Mouse (Mus musculus) lung, embryonic 15.5 days (tissue): Measurements from ENCODE around the gene Ago3. TPM values are rescaled to one million over a fixed set of nuclear protein-coding genes. Genes with fewer than 3 reads are reported as not detected.
A peak's percentile ranks its signal among the peaks of the same experiment; 100 is the strongest.

Experiments
- ATAC-seq: fragments of 200-750 bp; cut with Nextera tagmentation; 2 replicates; pipeline ENCODE4 v1.8.0; 2017; ENCODE audit warnings: moderate number of reproducible peaks, borderline replicate concordance; ENCODE audit not compliant: low FRiP score, low TSS enrichment; ENCODE audit errors: extremely low read depth
- H3K27ac ChIP-seq: fragments of 300-500 bp; sonication (generic); 2 replicates; pipeline ENCODE4 v1.5.1; 2015; ENCODE audit warnings: moderate library complexity, mild to moderate bottlenecking, inconsistent platforms
- H3K27me3 ChIP-seq: fragments of 300-500 bp; sonication (generic); 2 replicates; pipeline ENCODE4 v1.6.1; 2015; ENCODE audit warnings: inconsistent platforms
- H3K36me3 ChIP-seq: fragments of 300-500 bp; sonication (generic); 2 replicates; pipeline ENCODE4 v1.6.1; 2015; ENCODE audit warnings: inconsistent platforms
- H3K4me1 ChIP-seq: fragments of 300-500 bp; sonication (generic); 2 replicates; pipeline ENCODE4 v1.6.1; 2015; ENCODE audit warnings: inconsistent platforms
- H3K4me2 ChIP-seq: fragments of 300-500 bp; sonication (generic); 2 replicates; pipeline ENCODE4 v1.6.1; 2015; ENCODE audit warnings: inconsistent platforms, mild to moderate bottlenecking, moderate library complexity
- H3K4me3 ChIP-seq: fragments of 300-500 bp; sonication (generic); 2 replicates; pipeline ENCODE4 v1.5.1; 2015; ENCODE audit warnings: mild to moderate bottlenecking, inconsistent platforms
- H3K9ac ChIP-seq: fragments of 300-500 bp; sonication (generic); 2 replicates; pipeline ENCODE4 v1.6.1; 2015; ENCODE audit warnings: inconsistent platforms
- H3K9me3 ChIP-seq: fragments of 300-500 bp; sonication (generic); 2 replicates; pipeline ENCODE4 v1.6.1; 2016; ENCODE audit warnings: inconsistent platforms
- WGBS: fragments of 180-500 bp; shearing (Covaris S2); methylation state at CpG from one replicate; pipeline ENCODE4 v1.1.7; 2015; 5-methylcytosine and 5-hydroxymethylcytosine counted together
- polyA plus RNA-seq: library from polyadenylated mRNA; unstranded; fragments of >200 nt; fragmentation: Nextera tagmentation; extraction: Ambion mirVana; gene quantifications from 2 replicates; pipeline ENCODE4 v1.2.1, GENCODE M21; 2015

Gene Ago3
- 12.3 and 16.2 TPM in 2 replicates for polyA plus RNA-seq

DNA sequence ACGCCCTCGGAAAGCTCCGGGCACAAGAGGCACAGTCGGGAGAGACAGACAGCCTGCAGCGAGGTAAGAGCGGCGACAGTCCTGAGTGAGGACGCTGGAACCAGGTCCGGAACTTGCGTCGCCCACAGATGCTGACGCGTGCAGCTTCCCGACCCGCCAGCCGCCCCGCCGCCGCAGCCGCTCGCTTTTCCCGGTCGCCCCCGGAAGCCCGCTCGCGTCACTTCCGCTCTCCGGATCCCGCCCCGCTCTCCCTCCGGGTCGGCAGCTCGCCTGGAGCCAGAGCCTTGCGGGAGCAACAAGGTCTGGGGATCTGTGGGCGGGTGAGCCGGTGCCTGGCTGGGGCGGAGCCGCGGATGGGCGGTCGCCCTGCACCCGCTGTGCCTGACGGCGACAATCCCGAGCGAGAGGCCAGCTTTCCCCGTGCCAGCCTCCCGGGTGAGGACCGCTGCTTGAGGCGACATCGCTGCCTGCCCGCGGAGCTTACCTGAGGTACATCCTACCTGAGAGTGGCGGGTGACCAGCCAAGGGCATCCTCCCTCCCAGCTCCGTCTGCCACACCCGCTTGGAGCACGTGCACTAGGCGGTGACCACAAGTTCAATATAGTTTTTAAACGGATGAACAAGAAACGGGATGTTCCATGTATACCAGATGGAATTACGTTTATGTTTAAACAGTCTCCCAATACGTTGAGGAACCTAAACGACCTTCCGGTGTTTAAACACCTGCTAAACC lies at the start of gene Ago3:
TSS of gene Ago3 (minus strand) at position 210 of the 733 bp plus-strand sequence.
- under 1% methylated on average over 62 of the region's 65 CpGs for WGBS
- H3K36me3 ChIP-seq, result no peaks in the 10 kb centered on the region
- H3K4me1 ChIP-seq, result peaks cover 9% of the 10 kb centered on the region
- H3K27ac ChIP-seq, result peak within 1 kb of the TSS; percentile 91
- ATAC-seq, result peak; percentile 97
- H3K9me3 ChIP-seq, result no peaks in the 10 kb centered on the region
- H3K4me3 ChIP-seq, result peak within 1 kb of the TSS; percentile 69
- peak within 1 kb of the TSS; percentile 79 for H3K9ac ChIP-seq
- H3K4me2 ChIP-seq, result peak within 1 kb of the TSS; percentile 90
- no peaks in the 10 kb centered on the region for H3K27me3 ChIP-seq

DNA sequence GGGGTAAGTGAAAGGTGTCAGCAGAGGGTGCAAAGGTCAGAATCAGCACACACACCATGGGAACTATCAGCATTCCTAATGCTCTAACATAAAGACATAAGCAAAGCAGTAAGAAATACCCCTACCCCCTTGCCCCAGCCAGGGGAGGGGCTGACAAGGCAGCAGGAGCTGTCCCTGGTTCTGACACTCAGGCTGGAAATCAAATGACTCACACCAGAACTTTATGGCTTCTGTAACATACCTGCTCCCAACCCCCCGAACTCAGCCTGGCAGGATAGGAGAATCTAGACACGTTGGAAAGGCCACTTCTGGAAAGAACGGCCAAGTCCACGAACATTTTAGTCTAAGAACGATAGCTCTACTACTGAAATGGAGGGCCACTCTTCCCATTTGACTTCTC lies 43.7 kb upstream of the Ago3 start:
- no peak overlapping the region for H3K4me3 ChIP-seq
- no peaks in the 10 kb centered on the region for H3K27me3 ChIP-seq
- H3K36me3 ChIP-seq, result no peaks in the 10 kb centered on the region
- H3K9me3 ChIP-seq, result no peaks in the 10 kb centered on the region
- H3K4me2 ChIP-seq, result no peak overlapping the region
- H3K9ac ChIP-seq, result no peak overlapping the region
- no peak overlapping the region for H3K27ac ChIP-seq
- H3K4me1 ChIP-seq, result peaks cover 7% of the 10 kb centered on the region
- 47% methylated on average over 5 of the region's 5 CpGs for WGBS
- ATAC-seq, result no peak

DNA sequence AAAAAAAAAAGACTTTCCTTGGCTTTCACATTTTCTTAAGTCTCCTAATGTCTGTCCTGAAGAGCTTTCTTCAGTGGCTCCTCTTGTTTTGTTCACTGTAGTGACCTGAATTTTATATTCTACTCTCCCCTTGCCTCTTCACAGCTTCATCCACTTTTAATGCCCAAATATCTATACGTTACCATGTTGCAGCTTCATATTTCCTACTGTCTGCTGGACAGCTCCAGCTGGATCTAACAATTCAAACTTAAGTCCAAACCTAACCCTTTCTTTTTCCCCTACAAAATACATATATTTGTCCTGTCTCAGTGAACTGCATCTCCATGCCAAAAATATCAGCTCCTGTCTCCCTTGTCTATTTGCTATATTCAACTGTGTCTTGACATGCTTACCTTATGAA lies 40.0 kb upstream of the Ago3 start:
- 42% methylated on average over 1 of the region's 1 CpGs for WGBS
- Histone ChIP-seq H3K36me3 (no peaks in the 10 kb centered on the region), H3K27me3 (no peaks in the 10 kb centered on the region), H3K27ac (no peak overlapping the region), H3K4me3 (no peak overlapping the region), H3K4me2 (no peak overlapping the region), H3K9me3 (no peaks in the 10 kb centered on the region), H3K9ac (no peak overlapping the region), H3K4me1 (peaks cover 40% of the 10 kb centered on the region)
- no peak for ATAC-seq

DNA sequence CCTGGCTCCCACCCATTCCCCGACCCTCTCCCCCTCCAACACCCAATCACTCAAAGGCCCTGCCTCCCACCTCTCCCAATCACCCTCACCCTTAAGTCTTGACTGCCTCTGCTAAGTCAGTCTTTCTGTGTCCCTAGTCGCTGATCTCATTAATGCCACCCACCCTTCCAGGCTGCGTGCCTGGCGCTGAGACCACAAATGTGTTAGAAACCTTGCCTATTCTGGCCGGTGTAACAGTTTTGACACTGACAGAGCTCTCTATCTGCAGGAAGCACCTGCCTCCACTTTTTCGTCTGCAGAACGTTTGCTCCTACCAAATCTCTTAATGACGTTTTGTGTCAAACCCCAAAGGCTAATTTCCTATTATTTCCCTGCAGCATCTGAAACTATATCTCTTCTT lies 39.6 kb upstream of the Ago3 start:
- 5% methylated on average over 8 of the region's 8 CpGs for WGBS
- peak overlapping the region; percentile 64 for H3K4me2 ChIP-seq
- no peak for ATAC-seq

DNA sequence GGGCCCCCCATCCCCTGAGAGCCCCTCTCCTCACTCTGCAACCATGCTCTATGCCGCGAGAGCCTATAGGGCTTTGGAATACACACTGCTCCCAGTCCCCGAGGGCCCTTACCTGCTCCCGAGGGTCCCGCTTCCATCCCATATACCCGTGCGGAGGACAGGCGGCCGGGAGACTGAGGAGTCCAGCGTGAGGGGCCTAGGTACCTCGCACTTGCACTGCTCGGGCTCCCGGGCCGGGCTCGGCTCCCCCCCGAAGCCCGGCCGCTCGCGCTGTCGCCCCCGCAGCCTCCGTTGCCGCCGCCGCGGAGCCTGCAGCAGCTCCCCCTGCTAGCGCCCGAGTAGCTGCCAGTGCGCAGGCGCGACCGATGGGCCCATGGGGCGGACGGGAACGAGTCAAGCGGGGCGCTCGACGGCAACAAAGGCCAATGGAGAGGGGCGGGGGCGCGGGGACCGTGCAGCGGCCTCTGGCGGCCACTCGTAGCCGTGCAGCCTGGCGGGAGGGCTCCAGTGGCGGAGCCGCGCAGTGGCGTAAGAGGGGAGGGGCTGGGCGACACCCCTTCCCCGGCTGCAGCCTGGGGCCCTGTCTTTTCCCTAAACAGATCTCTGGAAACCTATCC lies 39.0 kb upstream of the Ago3 start, which contains the start of gene Ago1:
TSS of gene Ago1 (minus strand) at position 299 of the 617 bp plus-strand sequence.
- peak within 1 kb of the TSS; percentile 94 for H3K9ac ChIP-seq
- under 1% methylated on average over 40 of the region's 55 CpGs for WGBS
- peaks cover 44% of the 10 kb centered on the region for H3K4me1 ChIP-seq

More for the DNA sequence above, 39.6 kb upstream of the Ago3 start:
- H3K9me3 ChIP-seq, result no peaks in the 10 kb centered on the region
- H3K4me3 ChIP-seq, result peak overlapping the region; percentile 92
- H3K27ac ChIP-seq, result 0 out of 2 replicates have a peak overlapping the region, but pooled peaks have one; percentile 56
- H3K36me3 ChIP-seq, result no peaks in the 10 kb centered on the region
- no peaks in the 10 kb centered on the region for H3K27me3 ChIP-seq
- H3K9ac ChIP-seq, result peak overlapping the region; percentile 94; the same call in 1 of the 2 replicates
- H3K4me1 ChIP-seq, result peaks cover 44% of the 10 kb centered on the region

DNA sequence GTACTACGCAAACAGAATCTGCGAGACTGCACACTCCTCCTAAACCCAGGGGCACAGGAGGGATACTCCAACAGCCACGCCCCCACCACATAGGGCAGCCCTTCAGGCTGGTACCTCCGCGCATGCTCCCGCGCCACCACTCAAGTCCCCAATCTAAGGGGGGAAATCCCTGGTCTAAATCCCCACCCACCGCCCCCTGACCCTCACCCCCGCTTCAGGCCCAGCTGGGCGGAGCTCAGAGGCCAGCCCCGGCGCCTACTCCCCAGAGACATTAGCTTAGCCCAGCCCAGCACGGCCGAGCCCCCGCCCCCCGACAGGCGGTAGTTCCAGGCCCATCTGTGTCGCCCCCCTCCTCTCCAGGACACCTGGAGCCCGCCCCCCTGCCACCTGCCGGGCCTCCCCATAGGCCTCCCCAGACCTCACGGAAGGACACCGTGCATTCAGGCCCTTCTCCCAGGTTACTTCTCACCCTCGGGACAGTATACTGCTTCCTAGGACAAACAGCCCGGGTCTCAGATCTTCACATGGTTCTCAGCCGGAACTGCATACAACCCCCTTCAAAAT lies 38.4 kb upstream of the Ago3 start:
- Histone ChIP-seq H3K27ac (peak overlapping the region; percentile 94), H3K27me3 (no peaks in the 10 kb centered on the region), H3K4me3 (peak overlapping the region; percentile 92), H3K4me2 (peak overlapping the region; percentile 64), H3K9ac (peak overlapping the region; percentile 94), H3K4me1 (peaks cover 44% of the 10 kb centered on the region), H3K36me3 (no peaks in the 10 kb centered on the region), H3K9me3 (no peaks in the 10 kb centered on the region)
- under 1% methylated on average over 25 of the region's 25 CpGs for WGBS
- ATAC-seq, result peak; percentile 78

More for the DNA sequence above, 39.0 kb upstream of the Ago3 start, which contains the start of gene Ago1:
- H3K9me3 ChIP-seq, result no peaks in the 10 kb centered on the region
- no peaks in the 10 kb centered on the region for H3K36me3 ChIP-seq
- H3K4me3 ChIP-seq, result peak within 1 kb of the TSS; percentile 92
- peak; percentile 84 for ATAC-seq
- peak within 1 kb of the TSS; percentile 64 for H3K4me2 ChIP-seq
- H3K27me3 ChIP-seq, result no peaks in the 10 kb centered on the region
- peak within 1 kb of the TSS; percentile 94 for H3K27ac ChIP-seq

DNA sequence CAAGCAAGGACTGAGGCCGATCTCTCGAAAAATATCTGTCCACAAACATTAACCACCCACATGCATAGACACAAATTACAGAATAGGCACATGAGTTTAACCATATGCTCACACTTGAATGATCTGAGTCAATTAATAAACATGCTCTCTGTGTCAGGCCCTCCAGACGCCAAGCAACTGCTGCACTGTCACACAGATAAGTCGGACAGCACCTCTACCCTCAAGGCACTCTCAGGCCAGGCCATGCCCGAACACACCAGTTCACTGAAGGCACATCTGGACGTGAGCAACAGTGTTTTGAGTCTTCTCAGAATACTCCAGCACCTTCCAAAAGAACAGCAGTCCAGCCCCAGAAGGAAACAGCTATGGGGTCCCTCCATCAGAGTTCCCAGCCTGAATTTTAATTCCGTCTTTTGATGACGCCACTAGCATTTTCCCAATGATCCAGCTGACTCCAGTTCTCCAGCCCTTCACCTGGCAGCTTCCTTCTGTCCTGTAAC lies 36.9 kb upstream of the Ago3 start:
- 0 out of 2 replicates have a peak overlapping the region, but pooled peaks have one; percentile 38 for H3K27ac ChIP-seq
- H3K9ac ChIP-seq, result no peak overlapping the region
- H3K27me3 ChIP-seq, result no peaks in the 10 kb centered on the region
- H3K36me3 ChIP-seq, result no peaks in the 10 kb centered on the region
- H3K9me3 ChIP-seq, result no peaks in the 10 kb centered on the region
- H3K4me1 ChIP-seq, result peaks cover 44% of the 10 kb centered on the region
- peak overlapping the region; percentile 64 for H3K4me2 ChIP-seq
- peak overlapping the region; percentile 10; the same call in 1 of the 2 replicates for H3K4me3 ChIP-seq
- no peak for ATAC-seq
- WGBS, result 25% methylated on average over 8 of the region's 8 CpGs

DNA sequence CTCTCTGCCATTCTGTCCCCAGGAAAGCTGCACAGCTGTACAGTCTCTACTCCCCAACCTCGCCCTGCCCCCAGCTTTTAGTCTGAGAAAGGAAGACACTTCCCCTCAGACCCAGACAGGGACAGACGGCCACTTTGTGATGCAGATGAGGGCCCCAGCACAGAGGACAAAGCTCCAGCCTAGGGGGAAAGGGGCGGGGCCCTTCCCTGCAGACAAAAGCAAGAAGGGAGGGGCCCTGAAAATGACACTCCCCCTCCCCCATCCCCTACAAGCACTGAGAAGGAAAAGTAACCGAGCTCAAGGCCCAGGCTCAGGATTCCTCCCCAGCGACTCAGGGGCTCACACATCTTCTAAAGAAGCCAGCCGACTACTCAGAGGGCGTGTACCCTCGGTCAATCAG lies 36.5 kb upstream of the Ago3 start:
- Histone ChIP-seq H3K9ac (no peak overlapping the region), H3K27me3 (no peaks in the 10 kb centered on the region), H3K4me3 (peak overlapping the region; percentile 10; the same call in 1 of the 2 replicates), H3K36me3 (no peaks in the 10 kb centered on the region), H3K9me3 (no peaks in the 10 kb centered on the region), H3K4me1 (peaks cover 44% of the 10 kb centered on the region), H3K4me2 (peak overlapping the region; percentile 64), H3K27ac (peak overlapping the region; percentile 38; the same call in 1 of the 2 replicates)
- WGBS, result 12% methylated on average over 8 of the region's 8 CpGs
- ATAC-seq, result peak; percentile 19

DNA sequence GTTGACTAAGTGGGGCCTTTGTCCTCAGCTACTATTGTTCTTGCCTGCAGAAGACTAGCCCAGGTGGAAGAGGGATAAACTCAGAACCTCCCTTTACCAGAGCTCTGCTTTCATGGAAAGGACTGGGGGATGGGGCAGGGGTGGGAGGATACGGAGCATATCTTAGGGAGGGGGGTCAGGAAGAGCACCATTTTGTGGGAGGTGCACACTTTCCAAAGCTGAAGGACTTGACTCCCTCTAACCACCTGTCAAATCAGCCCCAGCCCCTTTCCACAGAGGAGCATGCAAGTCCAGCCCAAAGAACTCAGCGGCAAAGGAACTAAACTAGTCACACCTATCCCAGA lies 35.5 kb upstream of the Ago3 start:
- H3K9ac ChIP-seq, result no peak overlapping the region
- H3K9me3 ChIP-seq, result no peaks in the 10 kb centered on the region
- WGBS, result 32% methylated on average over 2 of the region's 2 CpGs
- H3K4me1 ChIP-seq, result peaks cover 44% of the 10 kb centered on the region
- no peak overlapping the region for H3K27ac ChIP-seq
- H3K4me2 ChIP-seq, result no peak overlapping the region
- ATAC-seq, result no peak
- no peaks in the 10 kb centered on the region for H3K27me3 ChIP-seq
- no peak overlapping the region for H3K4me3 ChIP-seq
- H3K36me3 ChIP-seq, result peaks cover 4% of the 10 kb centered on the region; the same call in 1 of the 2 replicates

DNA sequence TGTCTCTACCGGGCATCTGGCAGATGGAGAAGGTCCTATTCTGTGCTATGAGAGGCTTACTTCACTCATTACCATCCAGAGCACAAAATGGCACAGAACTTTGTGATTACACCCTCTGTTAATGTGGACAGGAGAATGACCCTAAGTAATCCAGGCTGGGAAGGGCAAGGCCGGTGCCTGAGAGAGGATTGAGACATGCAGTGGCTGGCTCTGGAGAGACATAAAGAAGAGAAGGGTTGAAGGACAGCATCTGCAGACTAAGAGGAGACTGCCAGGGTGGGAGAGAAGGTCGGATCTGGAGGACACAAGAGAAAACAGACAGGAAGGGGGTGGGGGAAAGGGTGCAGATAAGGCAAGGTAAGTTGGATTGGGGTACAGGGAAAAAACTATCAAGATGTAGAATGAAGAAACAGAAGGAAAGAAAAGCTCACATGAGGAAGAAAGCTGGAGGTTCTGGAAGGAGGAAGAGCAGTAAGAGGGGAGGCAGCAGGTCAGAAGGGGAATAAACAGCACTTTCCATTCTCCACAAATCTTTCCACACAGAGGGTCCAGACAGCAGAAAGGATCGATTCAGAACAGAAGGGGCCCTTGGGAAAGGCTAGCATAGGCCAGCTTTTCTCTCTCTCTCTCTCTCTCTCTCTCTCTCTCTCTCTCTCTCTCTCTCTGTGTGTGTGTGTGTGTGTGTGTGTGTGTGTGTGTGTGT lies 35.0 kb upstream of the Ago3 start:
- Histone ChIP-seq H3K36me3 (peaks cover 9% of the 10 kb centered on the region; the same call in 1 of the 2 replicates), H3K9ac (no peak overlapping the region), H3K4me3 (no peak overlapping the region), H3K4me1 (peaks cover 44% of the 10 kb centered on the region), H3K27me3 (no peaks in the 10 kb centered on the region), H3K4me2 (no peak overlapping the region), H3K9me3 (no peaks in the 10 kb centered on the region), H3K27ac (no peak overlapping the region)
- ATAC-seq, result no peak
- 40% methylated on average over 4 of the region's 4 CpGs for WGBS

DNA sequence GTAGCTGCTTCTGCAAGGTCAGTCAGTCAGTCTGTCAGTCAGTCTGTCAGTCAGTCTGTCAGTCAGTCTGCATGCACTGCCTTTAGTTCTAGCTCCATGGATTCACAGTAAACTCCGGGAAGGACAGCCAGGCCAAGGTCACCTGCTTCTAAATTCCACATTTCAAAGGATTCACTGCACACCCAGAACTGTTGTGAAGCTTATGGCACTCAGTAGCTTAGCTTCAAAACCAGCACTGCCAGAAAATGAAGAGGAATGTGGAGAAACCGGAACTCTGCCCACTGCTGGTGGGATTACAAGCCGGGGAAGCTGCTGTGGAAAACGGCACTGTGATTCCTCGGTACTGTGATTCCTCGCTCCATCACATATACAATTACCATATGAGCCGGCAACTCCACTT lies 26.1 kb upstream of the Ago3 start:
- Histone ChIP-seq H3K27me3 (no peaks in the 10 kb centered on the region), H3K4me2 (no peak overlapping the region), H3K27ac (peak overlapping the region; percentile 84), H3K9me3 (no peaks in the 10 kb centered on the region), H3K9ac (no peak overlapping the region), H3K4me1 (peaks cover 21% of the 10 kb centered on the region), H3K36me3 (peaks cover 58% of the 10 kb centered on the region), H3K4me3 (no peak overlapping the region)
- WGBS, result 72% methylated on average over 7 of the region's 7 CpGs
- ATAC-seq, result no peak
